ENCODE assay signal across 13 mouse cellular contexts in genomic region chr10:122291611-122292010, GRCm38 (mm10).
"Had no signal": no experiment of that assay in that cellular context is flagged by ENCODE, and none has a peak within 500 bp of the region (broad histone marks: within the 10 kb centered on the region; RNA-seq: fewer than 3 reads in every experiment).

No protein-coding gene starts in this region.

- H3K27ac ChIP-seq: kidney, embryonic 15.5 days; limb, embryonic 15.5 days; liver, embryonic 12.5 days; midbrain, embryonic 13.5 days; stomach, embryonic 15.5 days had no signal

- H3K27me3 ChIP-seq: kidney, embryonic 15.5 days; limb, embryonic 15.5 days; liver, embryonic 12.5 days; lung, embryonic 15.5 days; midbrain, embryonic 13.5 days; stomach, embryonic 15.5 days had no signal

- DNase-seq: kidney, adult 18-20 months; layer of hippocampus, adult 9-11 months; layer of hippocampus, postnatal 36 days; right cerebral cortex, postnatal 14 days; spleen, adult 18-20 months; thymus, adult 2 months; thymus, postnatal 25 days had no signal

- H3K36me3 ChIP-seq: kidney, embryonic 15.5 days; limb, embryonic 15.5 days; liver, embryonic 12.5 days; lung, embryonic 15.5 days; midbrain, embryonic 13.5 days; stomach, embryonic 15.5 days had no signal

- H3K4me1 ChIP-seq: kidney, embryonic 15.5 days; limb, embryonic 15.5 days; liver, embryonic 12.5 days; lung, embryonic 15.5 days; midbrain, embryonic 13.5 days; stomach, embryonic 15.5 days had no signal

- H3K9ac ChIP-seq: kidney, embryonic 15.5 days; limb, embryonic 15.5 days; liver, embryonic 12.5 days; lung, embryonic 15.5 days; midbrain, embryonic 13.5 days; stomach, embryonic 15.5 days had no signal

- H3K4me2 ChIP-seq: kidney, embryonic 15.5 days; limb, embryonic 15.5 days; liver, embryonic 12.5 days; lung, embryonic 15.5 days; midbrain, embryonic 13.5 days; stomach, embryonic 15.5 days had no signal

- ATAC-seq: liver, embryonic 12.5 days; midbrain, embryonic 13.5 days had no signal

- H3K9me3 ChIP-seq: kidney, embryonic 15.5 days; limb, embryonic 15.5 days; liver, embryonic 12.5 days; lung, embryonic 15.5 days; midbrain, embryonic 13.5 days; stomach, embryonic 15.5 days had no signal

- H3K4me3 ChIP-seq: kidney, embryonic 15.5 days; limb, embryonic 15.5 days; liver, embryonic 12.5 days; lung, embryonic 15.5 days; midbrain, embryonic 13.5 days; stomach, embryonic 15.5 days had no signal
